Mouse (Mus musculus): Measurements from ENCODE around the gene Ift88.

DNA sequence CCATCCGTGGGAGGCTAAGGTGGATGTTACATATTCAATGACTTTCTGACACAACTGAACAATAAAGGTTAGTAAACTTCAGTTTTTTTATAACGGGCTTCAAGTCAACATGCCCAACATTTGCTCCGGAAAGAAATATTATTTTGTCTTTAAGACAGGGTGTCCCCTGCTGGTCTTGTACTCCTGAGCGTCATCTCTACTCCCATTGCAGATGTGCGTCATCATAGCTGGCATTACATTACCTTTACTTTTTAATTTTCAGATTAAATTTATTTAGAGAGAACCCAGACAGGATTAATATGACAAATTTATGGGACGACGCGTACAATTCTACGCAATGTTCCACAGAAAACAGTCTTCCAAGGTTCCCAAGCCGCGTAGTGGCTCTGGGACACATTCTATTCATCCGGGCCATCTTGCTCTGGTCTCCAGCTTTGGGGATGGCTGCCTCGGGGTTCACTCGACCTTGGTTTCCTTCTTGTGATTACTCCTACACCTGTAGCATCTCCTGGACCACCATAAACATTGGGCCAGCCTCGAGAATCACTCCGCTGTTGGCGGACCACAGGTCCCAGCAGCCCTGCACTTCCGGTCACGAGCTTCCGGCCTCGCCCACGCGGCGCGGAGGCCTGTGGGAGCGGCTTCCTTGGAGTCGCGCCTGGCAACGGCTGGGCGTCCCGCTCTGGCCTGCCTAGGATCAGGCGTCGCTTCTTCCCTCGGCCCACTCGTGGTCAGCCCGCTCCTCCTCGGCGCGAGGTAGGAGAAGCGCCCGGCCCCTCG, at the start of gene Ift88:
- TF ChIP-seq FLI1 (IDR thresholded peaks at IDR 0.05; ENCODE audit: low read length) (peak; percentile 98), GATA1 (IDR thresholded peaks at IDR 0.05; ENCODE audit: borderline replicate concordance, low read length) (no peak)

Measured in megakaryocyte, embryonic 14.5 days (primary cell).